Mouse (Mus musculus): ENCODE measurements around the gene Senp2. TPM values are rescaled to one million over a fixed set of nuclear protein-coding genes. Genes with fewer than 3 reads are reported as not detected.

Gene Senp2
- polyA plus RNA-seq, 1 experiment from 2014 or later, result 29.6 TPM

DNA sequence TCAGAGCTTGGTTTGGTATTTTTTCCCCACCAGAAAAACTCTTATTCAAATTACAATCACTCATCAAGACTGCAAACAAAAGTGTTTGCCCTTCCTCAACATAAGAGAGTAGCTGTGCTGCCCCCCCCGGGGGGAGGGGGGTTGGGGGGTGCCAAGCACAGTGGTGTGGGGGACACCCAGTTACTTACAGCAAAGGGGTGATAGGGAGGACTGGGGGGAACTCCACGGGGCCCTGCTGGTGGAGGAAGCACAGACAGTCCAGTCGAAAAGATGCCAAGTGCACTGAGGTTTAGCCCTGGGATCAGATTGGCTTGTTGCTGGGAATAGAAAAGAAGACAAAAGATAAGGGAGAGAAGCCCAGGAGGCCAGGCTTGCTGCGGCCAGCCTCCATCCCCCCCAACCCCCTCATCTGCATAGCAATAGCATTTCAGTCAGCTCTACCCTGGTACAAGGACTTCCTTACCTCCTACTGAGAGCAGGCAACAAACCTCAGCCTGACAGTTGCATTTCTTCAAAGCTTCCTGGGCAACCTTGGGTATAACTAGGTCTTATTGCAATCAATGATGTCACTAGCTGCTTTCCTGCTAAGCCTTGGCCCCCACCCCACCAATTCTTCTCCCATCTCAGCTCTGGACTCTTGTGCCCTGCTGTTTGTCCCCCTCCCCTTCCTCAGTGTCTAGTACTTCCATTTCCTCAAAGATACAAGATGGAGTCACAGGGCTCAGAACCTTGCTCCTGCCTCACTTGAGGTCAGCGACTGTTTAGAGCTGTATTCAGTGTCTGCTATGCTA lies 66.7 kb downstream of the Senp2 start:
- no peaks in the 10 kb centered on the region for H3K27me3 ChIP-seq (replicated peaks; ENCODE audit: insufficient read depth, low read length)
- H3K9me3 ChIP-seq (ENCODE audit: low read length), result no peaks in the 10 kb centered on the region
- no peak for DNase-seq (ENCODE audit: low spot score)
- H3K9ac ChIP-seq (replicated peaks; ENCODE audit: low read depth), result no peak overlapping the region
- no peak overlapping the region for H3K4me3 ChIP-seq (ENCODE audit: low read depth, low read length)
- H3K4me2 ChIP-seq (replicated peaks; ENCODE audit: low read depth, low read length), result no peak overlapping the region
- TF ChIP-seq CTCF (IDR thresholded peaks at IDR 0.05) (no peak), EP300 (IDR thresholded peaks at IDR 0.05) (no peak)
- WGBS, result 49% methylated on average over 5 of the region's 5 CpGs
- ATAC-seq, result peak; percentile 9; the same call in 1 of the 2 replicates
- no peaks in the 10 kb centered on the region; the same call in 1 of the 2 replicates for H3K36me3 ChIP-seq (ENCODE audit: insufficient read depth, low read length)
- no peaks in the 10 kb centered on the region for H3K4me1 ChIP-seq (ENCODE audit: insufficient read depth, low read depth, low read length)
- H3K27ac ChIP-seq (ENCODE audit: low read length), result peak overlapping the region; percentile 43

DNA sequence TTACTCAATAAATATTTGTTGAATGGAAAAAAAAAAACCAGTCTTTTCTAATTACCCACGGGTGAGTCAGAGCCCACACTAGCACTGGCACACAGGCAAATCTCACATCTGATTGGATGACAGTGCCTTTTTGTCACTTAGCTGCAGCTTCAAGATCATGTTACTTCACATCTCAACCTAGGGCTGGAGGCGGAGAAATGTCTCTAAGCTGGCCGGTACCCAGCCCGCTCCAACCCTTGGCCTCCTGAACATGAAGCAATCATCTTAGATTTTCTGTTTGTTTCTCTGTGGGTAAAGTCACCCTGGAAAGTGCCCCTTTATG lies 67.3 kb downstream of the Senp2 start:
- H3K27ac ChIP-seq (ENCODE audit: low read length), result no peak overlapping the region; the same call in 1 of the 2 replicates
- ATAC-seq, result peak; percentile 95
- DNase-seq (ENCODE audit: low spot score), result peak; percentile 93
- no peaks in the 10 kb centered on the region for H3K9me3 ChIP-seq (ENCODE audit: low read length)
- no peak overlapping the region for H3K4me3 ChIP-seq (ENCODE audit: low read depth, low read length)
- TF ChIP-seq EP300 (IDR thresholded peaks at IDR 0.05) (no peak; the same call in 1 of the 2 replicates), CTCF (IDR thresholded peaks at IDR 0.05) (no peak)
- no peaks in the 10 kb centered on the region for H3K27me3 ChIP-seq (replicated peaks; ENCODE audit: insufficient read depth, low read length)
- H3K9ac ChIP-seq (replicated peaks; ENCODE audit: low read depth), result no peak overlapping the region
- no peak overlapping the region for H3K4me2 ChIP-seq (replicated peaks; ENCODE audit: low read depth, low read length)
- peaks cover 3% of the 10 kb centered on the region; the same call in 1 of the 2 replicates for H3K36me3 ChIP-seq (ENCODE audit: insufficient read depth, low read length)
- WGBS, result 36% methylated on average over 4 of the region's 4 CpGs
- no peaks in the 10 kb centered on the region for H3K4me1 ChIP-seq (ENCODE audit: insufficient read depth, low read depth, low read length)

GRCm38 (mm10) chr16:22080125-22080710 lies 70.9 kb downstream of the Senp2 start:
- Histone ChIP-seq H3K27ac (ENCODE audit: low read length) (no peak overlapping the region), H3K9ac (replicated peaks; ENCODE audit: low read depth) (no peak overlapping the region), H3K4me1 (ENCODE audit: insufficient read depth, low read depth, low read length) (no peaks in the 10 kb centered on the region), H3K4me3 (ENCODE audit: low read depth, low read length) (no peak overlapping the region), H3K9me3 (ENCODE audit: low read length) (no peaks in the 10 kb centered on the region), H3K27me3 (replicated peaks; ENCODE audit: insufficient read depth, low read length) (no peaks in the 10 kb centered on the region), H3K4me2 (replicated peaks; ENCODE audit: low read depth, low read length) (no peak overlapping the region), H3K36me3 (ENCODE audit: insufficient read depth, low read length) (peaks cover 3% of the 10 kb centered on the region; the same call in 1 of the 2 replicates)
- no peak for ATAC-seq
- no peak for DNase-seq (ENCODE audit: low spot score)
- 76% methylated on average over 12 of the region's 12 CpGs for WGBS
- TF ChIP-seq EP300 (IDR thresholded peaks at IDR 0.05), result no peak
- no peak for TF ChIP-seq CTCF (IDR thresholded peaks at IDR 0.05)

DNA sequence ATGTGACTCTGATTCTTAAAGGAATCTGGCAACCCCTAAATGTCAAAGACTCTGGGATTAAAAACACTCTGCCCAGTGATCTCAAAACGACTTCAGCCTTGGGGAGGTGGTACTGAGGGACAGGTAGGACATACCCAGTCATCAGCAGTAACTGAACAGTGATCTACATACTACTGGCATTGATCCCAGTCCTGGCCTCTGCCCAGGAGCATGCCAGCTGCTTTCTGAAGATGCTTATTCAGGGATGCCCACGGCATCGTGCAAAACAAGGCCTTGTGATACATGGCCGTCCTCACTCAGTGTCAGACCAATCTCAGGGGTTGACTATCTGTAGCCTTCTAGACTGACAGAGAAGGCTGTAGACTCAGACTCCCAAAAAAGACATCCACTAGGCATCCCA lies 76.1 kb downstream of the Senp2 start:
- H3K27ac ChIP-seq (ENCODE audit: low read length), result no peak overlapping the region
- 86% methylated on average over 4 of the region's 4 CpGs for WGBS
- no peak overlapping the region for H3K4me3 ChIP-seq (ENCODE audit: low read depth, low read length)
- peaks cover 3% of the 10 kb centered on the region; the same call in 1 of the 2 replicates for H3K36me3 ChIP-seq (ENCODE audit: insufficient read depth, low read length)
- no peak for ATAC-seq
- no peak overlapping the region for H3K4me2 ChIP-seq (replicated peaks; ENCODE audit: low read depth, low read length)
- no peaks in the 10 kb centered on the region for H3K4me1 ChIP-seq (ENCODE audit: insufficient read depth, low read depth, low read length)
- TF ChIP-seq CTCF (IDR thresholded peaks at IDR 0.05), result no peak
- TF ChIP-seq EP300 (IDR thresholded peaks at IDR 0.05), result no peak
- H3K9ac ChIP-seq (replicated peaks; ENCODE audit: low read depth), result no peak overlapping the region
- no peak for DNase-seq (ENCODE audit: low spot score)
- no peaks in the 10 kb centered on the region for H3K9me3 ChIP-seq (ENCODE audit: low read length)
- no peaks in the 10 kb centered on the region for H3K27me3 ChIP-seq (replicated peaks; ENCODE audit: insufficient read depth, low read length)

DNA sequence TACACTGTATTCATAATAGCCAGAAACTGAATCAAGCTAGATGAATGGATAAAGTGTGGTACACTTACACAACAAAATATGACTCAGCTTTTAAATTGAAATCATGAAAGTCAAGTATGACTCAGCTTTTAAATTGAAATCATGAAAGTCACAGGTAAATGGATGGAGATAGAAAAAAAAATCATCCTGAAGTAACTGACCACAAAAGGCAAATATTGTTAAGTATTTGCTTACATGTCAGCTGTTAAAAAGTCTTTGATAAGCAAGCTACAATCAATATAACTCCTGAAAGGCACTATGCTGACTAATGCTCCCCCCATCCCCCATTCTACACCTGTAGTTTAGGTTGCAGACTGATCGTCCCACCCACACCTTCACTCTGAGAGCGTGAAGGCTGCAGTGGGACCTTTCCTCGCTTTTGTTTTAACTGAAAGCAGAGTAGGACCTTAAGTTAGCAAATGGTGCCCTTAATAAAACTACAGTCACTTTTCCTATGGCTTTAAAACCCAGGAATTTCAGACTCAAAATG lies 82.0 kb downstream of the Senp2 start:
- Histone ChIP-seq H3K27me3 (replicated peaks; ENCODE audit: insufficient read depth, low read length) (no peaks in the 10 kb centered on the region), H3K27ac (ENCODE audit: low read length) (no peak overlapping the region), H3K9me3 (ENCODE audit: low read length) (no peaks in the 10 kb centered on the region), H3K4me1 (ENCODE audit: insufficient read depth, low read depth, low read length) (no peaks in the 10 kb centered on the region), H3K9ac (replicated peaks; ENCODE audit: low read depth) (no peak overlapping the region), H3K36me3 (ENCODE audit: insufficient read depth, low read length) (no peaks in the 10 kb centered on the region), H3K4me3 (ENCODE audit: low read depth, low read length) (no peak overlapping the region), H3K4me2 (replicated peaks; ENCODE audit: low read depth, low read length) (no peak overlapping the region)
- ATAC-seq (no peak), DNase-seq (ENCODE audit: low spot score) (no peak)
- TF ChIP-seq EP300 (IDR thresholded peaks at IDR 0.05) (no peak), CTCF (IDR thresholded peaks at IDR 0.05) (no peak)
- 54% methylated on average over 3 of the region's 3 CpGs for WGBS

DNA sequence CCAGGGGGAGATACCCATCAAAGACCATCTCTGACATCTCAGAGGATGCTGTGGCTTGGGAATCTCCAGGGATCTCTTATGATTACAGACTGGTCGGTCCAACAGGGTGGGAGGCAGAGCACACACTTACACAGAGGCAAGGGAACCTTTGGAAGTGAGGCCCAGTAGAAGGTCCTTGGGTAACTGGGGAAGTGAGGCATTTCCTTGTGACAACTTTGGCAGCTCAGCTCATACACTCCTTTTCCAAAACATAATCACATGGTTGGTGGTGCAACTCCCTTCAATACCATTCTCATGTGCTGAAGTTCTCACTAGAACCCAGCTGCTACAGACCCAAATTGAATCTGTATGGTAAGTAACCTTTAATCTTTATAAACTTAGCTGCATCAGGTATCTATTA lies 86.5 kb downstream of the Senp2 start:
- DNase-seq (ENCODE audit: low spot score) (peak; percentile 34), ATAC-seq (peak; percentile 19; the same call in 1 of the 2 replicates)
- no peak overlapping the region for H3K9ac ChIP-seq (replicated peaks; ENCODE audit: low read depth)
- no peak for TF ChIP-seq EP300 (IDR thresholded peaks at IDR 0.05)
- TF ChIP-seq CTCF (IDR thresholded peaks at IDR 0.05), result no peak
- no peaks in the 10 kb centered on the region for H3K4me1 ChIP-seq (ENCODE audit: insufficient read depth, low read depth, low read length)
- no peak overlapping the region for H3K4me2 ChIP-seq (replicated peaks; ENCODE audit: low read depth, low read length)
- H3K9me3 ChIP-seq (ENCODE audit: low read length), result no peaks in the 10 kb centered on the region
- no peaks in the 10 kb centered on the region for H3K27me3 ChIP-seq (replicated peaks; ENCODE audit: insufficient read depth, low read length)
- WGBS, result 75% methylated on average over 1 of the region's 1 CpGs
- H3K4me3 ChIP-seq (ENCODE audit: low read depth, low read length), result no peak overlapping the region
- no peak overlapping the region for H3K27ac ChIP-seq (ENCODE audit: low read length)
- no peaks in the 10 kb centered on the region for H3K36me3 ChIP-seq (ENCODE audit: insufficient read depth, low read length)
